Mouse (Mus musculus): ENCODE data around the gene Zcchc24.

DNA sequence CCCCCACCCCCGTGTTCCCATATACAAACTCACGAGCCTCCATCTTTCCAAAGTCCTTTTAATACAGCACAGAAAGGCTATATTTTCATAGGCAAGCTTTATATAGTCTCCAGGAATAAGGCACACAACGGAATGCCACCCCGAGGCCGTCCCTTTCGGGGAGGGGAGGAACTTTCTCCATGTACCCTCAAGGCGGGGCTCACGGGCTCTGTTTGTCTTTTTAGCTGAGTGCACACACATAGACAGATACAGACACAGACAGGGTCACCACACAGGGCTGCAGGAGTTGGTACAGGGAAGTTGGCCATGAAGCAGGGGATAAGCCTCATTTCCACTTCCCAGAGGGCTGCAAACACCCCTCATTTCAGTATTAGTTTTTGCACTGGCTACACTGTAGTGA lies 57.2 kb downstream of the Zcchc24 start:
- TF ChIP-seq POLR2A (IDR thresholded peaks at IDR 0.05; ENCODE audit: insufficient read length, low read depth) (no peak), SRF (IDR thresholded peaks at IDR 0.05; ENCODE audit: control insufficient read depth, insufficient read length, low read depth) (no peak), E2F4 (IDR thresholded peaks at IDR 0.05; ENCODE audit: insufficient read depth) (no peak), REST (IDR thresholded peaks at IDR 0.05; ENCODE audit: insufficient read depth, insufficient read length) (no peak)
